Mouse (Mus musculus) embryo, embryonic 10 days (tissue): ENCODE results near the gene Opa3.

Experiments
- DNase-seq: peaks from one replicate; pipeline ENCODE4 v3.0.0-alpha.2; 2015; ENCODE audit warnings: low spot score

Opa3 gene

DNA sequence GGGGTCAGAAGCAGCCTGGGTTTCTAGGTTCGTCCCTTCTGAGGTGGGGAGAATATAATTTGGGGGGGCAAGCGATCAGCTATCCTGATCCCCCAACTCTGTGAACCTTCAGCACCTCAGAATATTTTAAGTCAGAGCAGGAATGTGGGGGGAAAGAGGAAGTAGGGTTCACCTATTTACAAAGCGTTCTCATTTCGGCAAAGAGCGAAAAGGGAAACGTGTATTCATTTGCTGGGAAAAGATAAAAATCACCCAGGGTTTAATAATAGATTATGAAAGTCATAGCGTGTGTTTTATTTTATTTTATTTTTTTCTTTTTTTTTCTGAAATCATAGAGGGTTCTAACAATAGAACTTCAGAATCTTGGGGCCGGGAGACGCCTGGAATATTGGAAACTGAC is 13.2 kb upstream of the Opa3 start:
- no peak for DNase-seq

DNA sequence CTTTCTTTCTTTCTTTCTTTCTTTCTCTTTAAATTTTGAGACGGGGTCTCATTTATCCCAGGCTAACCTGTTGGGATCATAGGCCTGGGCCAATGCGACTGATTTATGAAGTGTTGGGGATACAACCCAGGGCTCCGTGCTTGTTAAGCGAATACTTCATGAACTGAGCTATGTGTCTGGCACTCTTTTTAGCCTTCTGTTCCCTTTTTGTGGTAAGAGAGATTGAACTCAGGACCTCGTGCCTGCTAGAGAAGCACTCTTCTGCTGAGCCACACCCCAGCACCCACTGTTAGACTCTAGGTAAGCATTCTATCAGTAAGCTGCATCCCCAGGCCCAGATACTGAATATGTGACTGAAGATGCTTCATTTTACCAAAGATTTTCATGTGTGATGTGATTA is 10.6 kb upstream of the Opa3 start:
- DNase-seq = peak; percentile 27

DNA sequence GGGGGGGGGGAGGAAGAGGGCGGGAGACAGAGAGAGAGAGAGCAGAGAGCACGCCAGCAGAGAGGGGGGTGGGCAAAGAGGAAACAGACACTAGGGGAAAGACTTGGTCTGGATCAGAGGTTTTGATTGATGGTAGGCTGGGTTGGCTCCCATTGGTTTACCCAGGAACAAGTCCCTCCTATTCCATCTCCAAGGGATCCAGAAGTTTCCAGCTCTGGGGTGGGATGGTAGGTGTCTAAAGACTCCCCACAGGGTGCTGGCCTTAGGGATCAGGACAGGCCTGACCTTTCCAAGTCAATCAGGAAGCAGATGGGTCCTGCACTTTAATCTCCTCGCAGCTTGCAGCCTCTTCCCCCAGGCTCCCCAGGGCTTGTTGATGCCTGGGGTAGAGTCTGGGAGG is 10.2 kb upstream of the Opa3 start:
- DNase-seq = peak; percentile 32

DNA sequence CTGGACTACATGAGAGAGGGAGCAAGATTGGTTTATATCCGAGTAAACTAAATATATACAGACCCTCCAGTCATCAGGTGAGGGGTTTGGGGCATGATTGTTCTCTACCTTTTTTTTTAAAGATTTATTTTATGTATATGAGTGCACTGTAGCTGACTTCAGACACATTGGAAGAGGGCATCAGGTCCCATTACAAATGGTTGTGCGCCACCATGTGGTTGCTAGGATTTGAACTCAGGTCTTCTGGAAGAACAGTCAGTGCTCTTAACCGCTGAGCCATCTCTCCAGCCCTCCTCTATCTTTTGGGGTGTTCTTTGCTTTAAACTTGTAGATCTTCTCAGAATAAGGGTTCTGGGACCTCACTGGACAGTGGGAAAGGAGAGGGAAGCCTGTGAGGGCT is 8.1 kb upstream of the Opa3 start:
- no peak for DNase-seq

DNA sequence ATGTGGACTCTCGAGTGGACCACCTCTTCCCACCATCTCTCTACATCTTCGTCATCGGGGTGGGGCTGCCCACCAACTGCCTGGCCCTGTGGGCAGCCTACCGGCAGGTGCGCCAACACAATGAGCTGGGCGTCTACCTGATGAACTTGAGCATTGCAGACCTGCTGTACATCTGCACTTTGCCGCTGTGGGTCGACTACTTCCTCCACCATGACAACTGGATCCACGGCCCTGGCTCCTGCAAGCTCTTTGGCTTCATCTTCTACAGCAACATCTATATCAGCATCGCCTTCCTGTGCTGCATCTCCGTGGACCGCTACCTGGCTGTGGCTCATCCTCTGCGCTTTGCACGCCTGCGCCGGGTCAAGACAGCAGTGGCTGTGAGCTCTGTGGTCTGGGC is 5.9 kb upstream of the Opa3 start:
- DNase-seq = no peak

DNA sequence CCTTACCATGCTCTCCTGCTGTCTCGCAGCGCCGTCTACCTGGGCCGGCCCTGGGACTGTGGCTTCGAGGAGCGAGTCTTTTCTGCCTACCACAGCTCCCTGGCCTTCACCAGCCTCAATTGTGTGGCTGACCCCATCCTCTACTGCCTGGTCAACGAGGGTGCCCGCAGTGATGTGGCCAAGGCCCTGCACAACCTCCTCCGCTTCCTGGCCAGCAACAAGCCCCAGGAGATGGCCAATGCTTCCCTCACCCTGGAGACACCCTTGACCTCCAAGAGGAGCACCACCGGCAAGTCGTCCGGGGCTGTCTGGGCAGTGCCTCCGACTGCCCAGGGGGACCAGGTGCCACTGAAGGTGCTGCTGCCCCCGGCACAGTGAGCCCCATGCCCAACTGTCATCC is 5.3 kb upstream of the Opa3 start:
- no peak for DNase-seq

DNA sequence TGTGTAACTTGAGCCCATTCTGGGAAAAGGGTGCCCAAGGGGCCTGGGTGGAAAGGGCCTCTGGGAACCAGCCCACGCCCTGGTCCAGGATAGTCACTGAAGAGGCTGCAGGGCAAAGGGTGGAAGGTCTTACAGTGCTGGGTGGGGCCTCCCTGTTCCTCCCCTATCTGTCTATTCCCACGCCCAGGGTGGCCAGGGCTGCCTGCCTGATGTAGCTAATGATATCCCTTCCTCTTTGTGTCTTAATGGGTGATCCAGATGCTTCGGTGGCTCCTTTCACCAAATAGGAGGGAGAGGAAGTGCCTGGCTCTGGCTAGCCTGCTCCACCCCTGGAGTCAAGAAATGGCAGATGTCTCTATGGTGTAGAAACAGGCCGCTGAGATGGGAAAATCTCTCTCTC is 3.2 kb upstream of the Opa3 start:
- no peak for DNase-seq

DNA sequence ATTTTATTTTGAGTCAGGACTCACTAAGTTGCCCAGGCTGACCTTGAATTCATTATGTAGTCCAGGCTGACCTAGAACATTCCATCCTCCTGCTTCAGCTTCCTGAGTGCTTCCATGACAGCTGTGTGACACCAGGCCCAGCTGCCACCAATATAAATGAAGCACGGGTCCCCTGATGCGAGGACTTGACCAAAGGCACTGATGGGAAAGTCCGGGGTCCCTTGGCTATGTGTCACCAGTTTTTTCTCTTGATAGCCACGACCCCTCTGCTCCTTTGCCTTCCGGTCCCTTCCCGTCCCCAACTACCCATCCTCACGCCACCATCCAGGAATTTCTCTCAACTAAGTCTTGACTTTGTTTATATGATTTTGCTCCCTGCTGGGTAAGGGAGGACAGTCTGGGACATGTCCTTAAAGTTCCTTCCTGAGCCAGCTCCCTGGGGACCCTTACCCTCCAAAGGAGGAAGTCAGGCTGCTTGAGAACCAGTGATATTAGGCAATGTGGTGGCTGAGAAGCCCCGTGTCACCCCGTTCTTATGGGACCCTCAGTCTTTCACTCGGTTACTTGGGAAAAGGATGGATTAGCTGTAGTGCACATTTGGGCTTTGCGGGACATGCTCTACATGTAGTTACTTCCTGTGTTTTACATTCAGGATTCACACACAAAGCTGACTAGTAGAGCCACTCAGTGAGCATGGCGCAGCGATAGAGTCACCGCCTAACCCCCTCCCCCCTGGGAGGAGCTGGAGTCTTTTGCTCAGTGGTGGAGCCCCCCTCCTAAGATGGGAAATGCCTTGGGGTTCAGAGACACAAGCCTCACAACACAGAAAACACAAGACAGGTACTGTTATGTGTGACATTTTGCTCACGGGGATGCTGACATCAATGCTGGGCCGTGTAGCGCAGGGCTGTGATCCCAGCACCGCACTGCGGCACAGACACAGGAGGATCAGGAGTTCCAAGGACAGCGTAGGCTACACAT is 1.0 kb upstream of the Opa3 start:
- peak; percentile 58 for DNase-seq

DNA sequence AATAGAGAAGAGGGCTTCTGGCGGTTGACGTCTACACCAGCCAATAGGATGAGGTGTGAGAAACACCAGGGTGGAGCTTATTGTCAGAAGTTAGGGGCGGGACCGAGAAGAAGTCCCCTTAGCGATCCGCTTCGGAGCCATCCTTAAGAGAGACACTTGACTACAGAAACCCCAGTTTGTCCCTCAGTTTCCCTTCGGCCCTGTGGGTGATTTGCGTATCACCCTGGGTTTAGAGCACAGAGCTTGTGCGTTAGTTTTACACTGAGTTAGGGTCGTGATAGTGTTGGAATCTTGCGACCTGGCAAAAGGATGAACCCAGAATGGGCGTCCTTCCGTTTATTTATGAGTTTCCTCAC is 637 bp downstream of the Opa3 start:
- no peak for DNase-seq

DNA sequence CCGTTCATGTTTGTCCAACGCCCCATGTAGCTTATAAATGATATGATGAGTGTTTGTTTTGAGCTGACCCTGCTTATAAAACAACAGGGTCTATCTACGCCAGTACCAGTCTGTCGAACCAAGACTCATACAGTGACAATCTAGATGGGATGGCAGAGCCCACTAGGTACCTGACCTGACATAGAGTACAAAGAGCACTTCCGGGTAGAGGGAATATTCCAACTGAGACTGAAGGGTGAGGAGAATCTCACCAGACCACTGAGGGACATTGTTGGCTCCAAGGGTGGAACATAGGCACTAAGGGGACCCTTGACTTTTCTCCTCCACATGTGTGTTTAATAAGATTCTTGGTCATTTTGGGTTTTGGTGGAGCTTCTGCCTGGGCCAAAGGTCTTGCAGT is 1.3 kb downstream of the Opa3 start:
- DNase-seq = no peak

DNA sequence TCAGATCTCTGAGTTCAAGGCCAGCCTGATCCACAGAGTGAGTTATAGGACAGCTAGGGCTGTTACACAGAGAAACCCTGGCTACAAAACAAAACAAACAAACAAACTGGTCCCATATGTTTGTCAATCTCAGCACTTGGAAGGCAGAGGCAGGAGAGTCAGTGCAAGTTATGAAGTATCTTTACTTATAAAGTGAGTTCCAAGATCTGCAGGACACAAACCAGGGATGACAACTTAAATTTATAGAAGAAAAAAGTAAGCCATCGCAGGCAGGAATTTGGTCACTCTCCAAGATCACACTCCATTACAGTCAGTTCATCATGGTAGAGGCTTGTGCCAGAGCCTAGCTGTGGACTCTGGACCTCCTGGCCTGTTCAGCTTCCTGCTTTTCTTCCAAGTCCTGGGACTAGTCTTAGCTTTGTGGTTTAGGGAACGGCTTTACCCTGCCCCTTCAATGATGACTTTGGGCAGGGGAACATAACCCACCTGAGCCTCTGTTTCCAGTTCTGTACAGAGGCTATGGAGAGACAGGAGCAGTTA is 2.0 kb downstream of the Opa3 start:
- DNase-seq = no peak

DNA sequence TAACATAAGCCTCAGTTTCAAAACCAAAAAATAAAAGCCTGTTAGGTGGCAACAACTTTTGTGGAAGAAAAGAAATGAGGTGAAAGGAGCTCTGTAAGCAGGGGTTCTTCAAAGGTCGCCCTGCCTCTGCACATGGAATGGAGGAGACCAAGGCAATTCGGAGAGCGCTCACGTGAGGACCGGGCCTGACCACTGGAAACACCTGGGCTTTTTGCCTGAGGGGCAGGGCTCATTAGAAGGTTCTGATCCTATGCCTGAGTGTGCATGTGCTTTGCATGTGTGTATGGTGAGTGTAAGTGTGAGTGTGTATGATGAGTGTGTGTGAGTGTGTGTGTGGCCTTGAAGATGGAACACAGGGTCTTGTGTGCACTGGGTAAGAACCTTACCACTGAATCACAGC is 2.8 kb downstream of the Opa3 start:
- no peak for DNase-seq

DNA sequence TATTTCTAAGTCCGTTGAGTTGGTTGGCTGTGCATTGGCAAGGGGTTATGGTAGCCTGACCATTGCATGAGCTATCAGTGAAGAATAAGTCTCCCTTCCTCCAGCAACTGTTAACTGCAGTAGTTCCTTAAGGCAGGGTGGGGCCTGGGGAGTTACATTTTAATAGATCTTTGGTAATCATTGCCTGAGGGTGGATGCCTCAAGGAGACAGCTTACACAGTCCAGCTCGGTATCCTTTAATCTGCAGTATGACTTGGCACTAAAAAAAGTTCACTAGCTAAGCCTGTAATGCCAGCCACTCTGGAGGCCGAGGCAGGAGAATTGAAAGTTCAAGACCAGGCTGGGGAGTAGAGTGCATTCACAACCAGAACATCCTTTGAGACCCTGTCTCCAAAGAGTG is 3.7 kb downstream of the Opa3 start:
- DNase-seq = no peak

DNA sequence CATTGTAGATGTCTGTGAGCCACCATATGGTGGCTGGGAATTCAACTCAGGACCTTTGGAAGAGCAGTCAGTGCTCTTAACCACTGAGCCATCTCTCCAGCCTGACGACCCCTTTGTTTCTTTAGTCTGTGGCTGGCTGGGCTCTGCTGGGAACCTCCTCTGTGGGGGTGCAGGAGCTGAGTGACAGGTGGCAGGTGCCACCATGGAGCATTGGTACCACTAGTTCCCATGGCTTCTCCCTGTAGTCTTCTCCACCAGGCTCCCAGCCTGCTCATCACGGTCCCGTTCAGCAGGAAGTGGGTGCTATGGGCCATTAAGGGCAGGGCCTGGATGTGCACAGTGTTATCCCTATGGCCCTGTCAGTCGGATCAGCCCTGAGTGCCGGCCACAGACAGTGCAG is 6.5 kb downstream of the Opa3 start:
- no peak for DNase-seq

DNA sequence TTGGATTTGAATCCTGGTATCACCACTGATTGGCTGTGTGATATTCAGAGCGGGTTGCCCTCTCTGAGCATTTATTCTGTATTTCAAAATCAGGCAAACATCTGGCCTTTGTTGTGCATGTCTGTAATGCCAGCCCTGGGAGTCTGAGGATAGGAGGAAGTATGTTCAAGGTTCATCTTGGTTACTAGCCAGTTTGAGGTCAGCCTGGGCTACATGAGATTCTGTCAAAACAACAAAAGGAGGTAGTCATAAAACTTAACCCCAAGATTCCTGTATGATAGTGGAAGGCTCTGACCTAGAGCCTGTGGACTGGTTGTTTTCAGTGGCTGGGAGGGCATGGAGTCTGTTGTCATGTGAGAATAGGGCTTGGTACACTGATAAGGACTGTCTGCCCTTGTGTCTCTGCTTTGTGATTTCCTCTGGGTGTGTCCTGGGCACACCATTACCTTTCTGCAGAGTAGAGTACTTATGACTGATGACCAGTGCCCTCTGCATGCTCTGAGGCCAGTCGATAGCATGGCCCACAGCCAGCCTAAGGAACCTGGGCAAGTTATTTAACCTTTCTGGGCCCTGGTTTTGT is 7.0 kb downstream of the Opa3 start:
- no peak for DNase-seq

DNA sequence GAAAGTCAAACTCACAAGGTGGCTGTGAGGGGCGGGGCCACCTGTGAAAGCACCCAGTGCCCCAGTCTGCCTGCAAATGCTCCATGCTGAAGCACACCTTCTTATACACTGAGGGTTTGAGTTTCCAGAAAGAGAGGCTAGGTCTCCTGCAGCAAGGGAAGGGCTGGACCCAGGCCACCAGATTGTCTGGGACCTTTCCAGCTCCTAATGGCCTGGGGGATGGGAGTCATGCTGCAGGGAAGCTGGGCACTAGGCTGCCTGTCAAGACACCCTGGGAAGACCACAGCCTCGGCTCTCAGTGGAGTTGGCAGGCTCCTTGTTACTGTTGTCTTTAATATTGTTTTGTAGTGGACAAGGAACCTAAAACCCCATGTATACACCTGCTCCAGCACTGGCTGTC is 8.3 kb downstream of the Opa3 start:
- DNase-seq = no peak

DNA sequence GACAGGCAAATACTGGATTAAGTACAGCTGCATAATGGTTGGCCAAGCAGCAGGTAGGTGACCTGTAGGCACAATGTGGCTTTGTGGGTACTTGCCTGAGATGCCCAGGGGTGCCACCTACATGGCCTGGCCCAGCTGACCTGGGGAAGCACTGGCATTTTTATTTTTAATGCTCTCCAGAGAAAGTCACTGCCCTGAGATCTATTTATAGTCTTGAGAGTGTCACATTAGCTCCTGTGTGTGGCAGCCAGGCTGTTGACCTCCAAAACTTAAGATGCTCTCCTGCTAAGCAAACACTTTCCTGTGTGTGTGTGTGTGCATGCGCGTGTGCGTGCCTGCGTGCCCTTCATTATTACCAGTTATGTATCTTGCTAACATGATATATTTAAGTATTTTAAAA is 10.2 kb downstream of the Opa3 start:
- DNase-seq = no peak

DNA sequence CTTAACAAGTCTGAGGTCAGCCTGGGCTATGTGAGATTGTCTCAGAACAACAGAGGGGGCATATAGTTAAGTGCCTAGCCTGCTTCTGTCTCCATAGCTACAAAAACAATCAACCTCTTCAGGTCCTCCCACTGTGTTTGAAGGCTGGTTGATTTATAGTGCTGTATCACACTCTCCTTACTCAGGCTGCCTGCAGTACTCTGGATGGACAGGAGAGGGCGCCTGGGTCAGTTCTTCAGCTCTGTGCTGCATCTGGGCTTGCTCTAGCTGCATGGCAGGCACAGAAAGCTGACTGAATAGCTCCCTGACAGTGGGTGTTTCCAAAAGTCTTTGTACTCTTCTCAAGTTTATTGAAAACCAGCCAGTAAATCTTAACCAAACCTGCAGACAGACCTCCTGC is 11.3 kb downstream of the Opa3 start:
- peak; percentile 90 for DNase-seq

DNA sequence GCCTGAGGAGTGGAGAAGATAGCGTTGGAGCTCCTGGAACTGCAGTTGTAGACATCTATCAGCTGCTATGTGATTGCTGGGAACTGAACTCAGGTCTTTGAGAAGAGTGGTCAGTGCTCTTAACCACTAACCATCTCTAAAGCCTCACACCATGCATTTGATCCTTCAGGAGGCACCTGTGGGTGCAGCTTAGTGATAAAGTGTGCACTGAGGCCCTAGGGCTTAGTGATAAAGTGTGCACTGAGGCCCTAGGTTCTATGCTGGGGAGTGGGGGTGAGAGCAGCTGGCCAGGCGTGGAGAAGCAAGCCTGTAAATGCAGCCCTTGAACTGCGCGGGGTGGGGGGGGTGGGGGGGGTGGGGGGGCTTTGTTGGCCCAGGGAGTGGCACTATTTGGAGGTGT is 11.9 kb downstream of the Opa3 start:
- DNase-seq = no peak

DNA sequence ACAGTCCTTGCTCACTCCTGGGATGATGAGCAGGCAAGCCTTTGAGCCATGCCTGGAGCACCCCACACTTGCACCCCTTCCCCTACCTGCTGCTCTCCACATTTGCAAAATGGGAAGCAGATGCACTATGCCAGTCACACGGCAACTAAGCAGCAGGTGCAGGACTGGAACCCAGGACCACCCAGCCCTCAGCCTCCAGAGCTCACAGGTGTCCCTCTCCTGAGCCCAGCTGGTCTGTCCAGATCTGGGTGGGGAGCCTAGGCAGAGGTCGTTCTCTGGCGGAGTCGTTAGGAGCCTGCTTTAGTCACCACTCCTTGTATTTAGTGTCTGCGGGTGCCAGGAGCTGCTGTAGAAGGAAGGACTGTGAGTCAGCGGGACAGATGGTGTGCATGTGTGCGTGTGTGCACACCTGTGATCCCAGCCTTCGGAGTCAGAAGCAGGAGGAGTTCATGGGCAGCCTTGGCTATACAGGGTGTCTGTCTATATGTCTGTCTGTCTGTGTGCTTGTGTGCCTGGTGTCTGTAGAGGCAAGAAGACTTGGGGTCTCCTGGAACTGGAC is 12.8 kb downstream of the Opa3 start:
- DNase-seq = no peak

DNA sequence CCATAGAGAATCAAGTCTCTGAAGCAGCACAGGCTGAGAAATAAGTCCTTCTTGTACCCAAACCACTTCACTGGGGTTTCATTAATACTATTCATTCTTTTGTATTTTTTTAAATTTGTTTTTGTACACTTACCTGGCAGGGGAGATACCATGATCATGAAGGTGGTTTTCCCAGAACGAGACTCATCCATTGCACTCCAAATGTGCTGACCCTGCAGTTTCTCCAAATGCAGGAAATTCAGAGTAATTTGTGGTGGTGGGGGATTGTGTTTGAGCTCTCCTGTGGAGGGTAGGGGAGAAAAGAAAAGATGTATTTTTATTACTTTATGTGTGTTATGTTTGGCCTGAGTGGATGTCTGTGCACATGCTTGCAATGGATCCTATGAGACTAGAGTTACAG is 13.9 kb downstream of the Opa3 start:
- no peak for DNase-seq

DNA sequence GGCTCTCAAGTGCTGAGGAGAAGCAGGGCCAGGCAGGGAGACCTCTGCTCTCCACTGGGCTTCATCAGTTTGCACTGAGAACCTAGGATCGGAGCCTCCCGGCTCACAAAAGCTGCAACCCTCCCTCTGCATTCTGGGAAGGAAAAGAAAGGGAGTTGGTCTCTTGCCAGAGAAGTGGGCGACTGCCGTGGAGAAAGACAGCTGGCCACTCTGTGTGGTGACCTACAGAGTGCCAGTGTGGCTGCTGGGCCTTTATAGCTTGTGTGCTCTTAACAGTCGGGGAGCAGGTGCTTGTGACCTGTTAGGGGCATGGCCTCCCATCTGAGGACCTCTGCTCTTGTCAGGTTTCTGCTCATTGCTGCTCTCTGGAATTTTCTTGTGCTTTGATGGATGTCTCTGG is 15.7 kb downstream of the Opa3 start:
- DNase-seq = no peak

DNA sequence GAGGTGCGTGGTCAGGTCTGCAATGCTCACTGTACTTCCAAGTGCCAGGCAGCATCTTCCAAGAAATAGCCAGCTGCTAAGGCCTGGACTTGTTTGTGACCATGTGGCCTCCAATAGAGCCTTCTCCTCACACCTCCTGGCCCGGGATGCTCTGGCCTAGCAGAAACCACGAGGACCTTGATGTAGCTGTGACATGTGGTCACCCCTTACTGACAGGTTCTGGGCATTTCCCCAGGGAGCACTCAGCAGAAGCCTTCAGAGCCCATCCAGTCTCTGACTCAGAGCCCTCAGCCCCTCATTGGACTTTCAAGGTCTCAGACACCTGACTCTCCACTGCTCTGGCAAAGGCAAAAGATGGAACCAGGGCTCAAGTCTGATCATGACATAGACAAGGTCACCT is 16.9 kb downstream of the Opa3 start:
- no peak for DNase-seq
